Mouse (Mus musculus) embryonic fibroblast, embryonic 13.5 days (primary cell): ENCODE results near the gene Gm45233. TPM values are rescaled to one million over a fixed set of nuclear protein-coding genes. Genes with fewer than 3 reads are reported as not detected.
A peak's percentile ranks its signal among the peaks of the same experiment; 100 is the strongest.

Source experiments
- H3K27ac ChIP-seq: 2 replicates; pipeline ENCODE4 v1.5.1; 2012; ENCODE audit warnings: low read length, control low read depth, inconsistent platforms; ENCODE audit not compliant: insufficient read depth
- H3K4me1 ChIP-seq: 2 replicates; pipeline ENCODE4 v1.6.1; 2011; ENCODE audit warnings: low read length; ENCODE audit not compliant: control insufficient read depth, insufficient read depth
- H3K4me3 ChIP-seq: 2 replicates; pipeline ENCODE4 v1.5.1; 2011; ENCODE audit warnings: mild to moderate bottlenecking, control low read depth, low read length; ENCODE audit not compliant: insufficient read depth
- CTCF ChIP-seq: IDR thresholded peaks from 2 replicates; pipeline ENCODE4 v1.5.1; 2011; ENCODE audit warnings: mild to moderate bottlenecking, control low read depth, low read length, moderate library complexity, borderline replicate concordance; ENCODE audit not compliant: insufficient read depth
- POLR2A ChIP-seq: IDR thresholded peaks from 2 replicates; pipeline ENCODE4 v1.6.1; 2011; ENCODE audit warnings: low read depth, mild to moderate bottlenecking, control low read depth, low read length, moderate library complexity
- polyA plus RNA-seq: library from polyadenylated mRNA; stranded (reverse); fragments of >200 nt; gene quantifications from 2 replicates; pipeline ENCODE4 v1.2.4, GENCODE M21; 2011; ENCODE audit warnings: low read depth; ENCODE audit not compliant: missing spikeins, insufficient read length

Gene Gm45233
- polyA plus RNA-seq, 1 experiment, result 0.72 TPM

DNA sequence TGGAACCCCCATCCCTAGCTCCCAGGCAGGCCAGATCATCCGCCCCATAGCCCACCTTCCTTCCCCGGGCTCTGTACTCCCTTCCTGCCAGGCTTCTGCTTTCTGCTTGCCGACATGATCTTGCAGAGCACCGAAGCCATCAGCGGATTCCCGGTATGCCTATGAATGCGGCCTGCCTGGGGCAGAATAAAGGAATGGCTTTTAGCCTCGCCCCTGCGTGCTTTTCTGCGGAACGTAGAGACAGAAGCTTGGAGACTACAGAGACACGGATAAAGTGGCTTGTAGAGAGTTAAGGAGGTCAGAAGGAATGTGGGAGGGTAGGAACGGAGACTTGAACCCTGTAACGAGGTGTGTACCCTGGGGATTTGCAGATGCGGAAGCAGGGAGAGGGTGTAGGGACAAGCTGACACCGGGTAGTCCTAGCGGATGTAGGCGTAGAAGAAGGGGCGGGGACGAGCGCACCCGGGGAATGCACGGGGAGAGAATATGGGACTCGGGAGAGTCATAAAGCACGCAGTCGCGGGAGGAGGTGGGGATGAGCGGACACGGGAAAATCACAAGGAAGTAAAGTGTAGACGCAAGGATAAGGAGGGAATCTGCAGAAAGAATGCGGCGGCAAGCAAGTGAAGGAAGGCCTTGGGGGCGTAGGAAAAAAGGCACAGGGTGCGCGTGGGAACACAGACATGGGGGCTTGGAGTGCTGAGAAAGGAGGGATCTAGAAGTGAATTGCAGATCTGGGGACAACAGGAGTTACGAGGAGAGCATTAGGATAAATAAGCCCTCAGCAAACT lies 607 bp upstream of the Gm45233 start:
- peak overlapping the region; percentile 50 for H3K4me3 ChIP-seq
- H3K27ac ChIP-seq, result peak overlapping the region; percentile 95
- peak; percentile 86 for TF ChIP-seq POLR2A
- no peak for TF ChIP-seq CTCF
- H3K4me1 ChIP-seq, result 0 out of 2 replicates have a peak, but pooled peaks cover 2% of the 10 kb centered on the region

DNA sequence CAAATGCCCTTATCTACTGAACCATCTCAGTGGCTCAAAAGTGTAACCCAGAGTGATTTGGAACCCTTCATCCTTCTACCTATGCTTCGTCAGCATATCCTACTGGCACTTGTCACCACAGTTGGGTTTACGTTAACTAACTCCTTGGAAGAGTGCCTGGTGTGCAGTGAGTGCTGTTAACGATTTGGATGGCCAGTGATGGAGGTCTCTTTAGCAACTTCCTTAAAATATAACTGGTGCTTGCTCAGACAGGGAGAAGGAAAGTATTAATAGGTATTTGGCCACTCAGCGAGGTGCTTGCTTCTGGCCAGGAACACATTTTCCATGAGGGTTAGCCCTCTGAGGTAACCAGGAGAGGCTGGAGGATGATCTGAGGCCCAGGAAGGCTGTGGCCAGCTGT lies 3.9 kb downstream of the Gm45233 start:
- H3K4me3 ChIP-seq, result no peak overlapping the region
- H3K4me1 ChIP-seq, result no peaks in the 10 kb centered on the region
- TF ChIP-seq POLR2A, result no peak
- TF ChIP-seq CTCF, result no peak

DNA sequence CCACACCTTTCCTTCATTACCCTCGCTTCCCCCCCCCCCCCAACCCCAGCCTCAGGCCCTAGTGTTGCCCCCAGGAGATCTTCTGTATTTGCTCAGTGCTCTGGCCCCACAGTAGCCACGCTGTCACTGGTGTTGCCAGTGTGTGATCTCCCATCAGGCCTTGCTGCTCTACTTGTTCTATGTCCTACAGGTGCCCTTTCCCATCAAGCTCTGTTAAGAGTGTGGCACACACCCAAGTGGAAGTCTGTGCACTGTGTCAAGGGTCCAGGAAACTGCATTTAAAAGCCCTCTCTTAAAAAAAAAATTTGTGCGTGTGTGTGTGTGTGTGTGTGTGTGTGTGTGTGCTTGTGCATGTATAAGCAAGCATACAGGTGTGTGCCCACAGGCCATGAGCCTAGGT lies 4.3 kb downstream of the Gm45233 start:
- no peak overlapping the region for H3K4me3 ChIP-seq
- TF ChIP-seq CTCF (no peak), POLR2A (no peak)
- H3K4me1 ChIP-seq, result no peaks in the 10 kb centered on the region
- no peak overlapping the region for H3K27ac ChIP-seq

More for the DNA sequence above, 3.9 kb downstream of the Gm45233 start:
- H3K27ac ChIP-seq, result no peak overlapping the region

DNA sequence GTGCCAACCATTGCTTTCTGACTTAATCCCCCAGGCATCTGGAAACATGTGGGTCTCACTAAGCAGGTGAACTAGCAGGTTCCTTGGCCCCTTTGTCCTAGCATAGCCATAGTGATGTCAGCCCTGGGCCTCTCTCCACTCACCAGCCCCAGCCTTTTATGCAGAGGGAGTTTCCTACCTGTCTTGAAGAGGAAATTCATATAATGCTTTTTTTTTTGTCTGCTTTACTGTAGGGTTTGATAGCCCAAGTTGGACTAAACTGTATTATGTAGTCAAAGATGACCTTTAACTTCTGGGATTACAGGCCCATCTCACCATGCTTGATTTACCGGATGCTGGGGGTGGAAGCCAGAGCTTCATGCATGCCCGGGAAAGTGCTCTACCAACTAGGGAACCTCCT lies 5.9 kb downstream of the Gm45233 start:
- TF ChIP-seq POLR2A (no peak), CTCF (no peak)
- no peaks in the 10 kb centered on the region for H3K4me1 ChIP-seq
- no peak overlapping the region for H3K27ac ChIP-seq
- no peak overlapping the region for H3K4me3 ChIP-seq

DNA sequence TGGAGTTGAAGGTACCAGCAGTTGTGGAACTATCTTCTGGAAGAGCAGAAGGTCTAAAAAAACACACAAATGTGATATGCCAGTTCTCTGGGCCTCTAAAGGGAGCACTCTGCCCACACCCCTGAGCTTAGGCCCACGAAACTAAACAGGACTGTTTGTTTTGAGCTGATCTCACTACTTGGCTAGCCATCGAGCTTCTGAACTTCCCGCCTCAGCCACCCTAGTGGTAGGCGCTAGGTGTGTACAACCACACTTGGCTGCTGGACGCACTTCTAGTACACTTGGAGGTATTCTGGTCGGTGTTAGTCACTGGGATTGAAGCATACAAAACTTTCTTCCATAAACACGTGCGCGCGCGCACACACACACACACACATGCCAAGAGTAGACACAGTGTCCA lies 7.8 kb downstream of the Gm45233 start:
- no peak overlapping the region for H3K27ac ChIP-seq
- H3K4me3 ChIP-seq, result no peak overlapping the region
- H3K4me1 ChIP-seq, result no peaks in the 10 kb centered on the region
- TF ChIP-seq CTCF, result no peak
- TF ChIP-seq POLR2A, result no peak

DNA sequence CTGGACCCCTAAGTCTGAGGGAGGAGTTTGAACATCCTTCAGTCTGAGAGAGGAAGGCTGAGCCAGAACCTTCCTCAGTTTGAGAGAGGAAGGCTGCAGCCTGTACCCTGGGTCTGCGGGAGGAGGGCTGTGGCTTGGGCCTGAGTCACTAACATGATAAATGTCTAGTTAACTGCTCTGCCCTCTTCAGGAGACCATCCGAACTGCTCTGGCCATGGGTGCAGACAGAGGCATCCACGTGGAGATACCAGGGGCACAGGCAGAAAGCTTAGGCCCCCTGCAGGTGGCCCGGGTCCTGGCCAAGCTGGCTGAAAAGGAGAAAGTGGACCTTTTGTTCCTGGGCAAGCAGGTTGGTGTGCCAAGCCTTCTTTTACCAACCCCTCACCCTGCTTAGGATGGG lies 8.7 kb downstream of the Gm45233 start:
- no peak; the same call in 1 of the 2 replicates for TF ChIP-seq CTCF
- no peak for TF ChIP-seq POLR2A
- Histone ChIP-seq H3K27ac (no peak overlapping the region), H3K4me3 (no peak overlapping the region), H3K4me1 (no peaks in the 10 kb centered on the region)

DNA sequence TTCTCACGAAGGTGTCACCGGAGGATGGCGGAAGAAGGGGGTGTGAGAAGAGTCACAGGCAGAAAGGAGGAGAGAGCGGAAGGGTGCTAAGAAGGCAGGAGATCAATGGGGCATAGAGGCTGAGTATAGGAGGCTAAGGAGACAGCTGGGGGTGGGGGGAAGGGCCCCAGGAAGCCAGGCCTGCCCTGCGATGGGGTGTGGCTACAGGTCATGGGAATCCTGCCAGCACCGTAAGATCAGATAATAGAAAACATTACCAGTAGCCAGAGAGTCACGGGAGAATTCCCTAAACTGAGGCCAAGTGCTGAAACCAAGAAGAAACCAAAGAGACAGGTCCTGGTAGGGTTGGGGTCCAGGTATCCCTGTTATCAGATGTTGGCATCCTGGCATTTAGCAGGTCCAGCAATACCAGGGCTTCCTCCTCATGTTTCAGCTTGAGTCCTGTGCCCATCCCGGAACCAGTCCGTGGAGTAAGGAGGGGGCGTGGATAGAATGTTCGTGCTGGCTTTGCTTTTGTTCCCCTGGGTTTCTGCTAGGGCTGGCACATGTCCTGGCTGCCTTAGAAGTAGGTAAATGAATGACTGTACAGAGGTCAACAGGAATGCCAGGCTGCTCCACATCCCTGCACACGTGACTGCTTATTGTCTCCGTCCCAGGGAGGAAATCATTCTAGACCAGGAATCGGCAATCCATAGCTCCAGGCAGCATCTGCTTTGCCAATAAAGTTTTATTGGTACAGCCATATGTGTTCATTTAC lies 9.8 kb downstream of the Gm45233 start:
- Histone ChIP-seq H3K4me3 (no peak overlapping the region), H3K27ac (no peak overlapping the region), H3K4me1 (no peaks in the 10 kb centered on the region)
- TF ChIP-seq POLR2A (no peak), CTCF (no peak)

DNA sequence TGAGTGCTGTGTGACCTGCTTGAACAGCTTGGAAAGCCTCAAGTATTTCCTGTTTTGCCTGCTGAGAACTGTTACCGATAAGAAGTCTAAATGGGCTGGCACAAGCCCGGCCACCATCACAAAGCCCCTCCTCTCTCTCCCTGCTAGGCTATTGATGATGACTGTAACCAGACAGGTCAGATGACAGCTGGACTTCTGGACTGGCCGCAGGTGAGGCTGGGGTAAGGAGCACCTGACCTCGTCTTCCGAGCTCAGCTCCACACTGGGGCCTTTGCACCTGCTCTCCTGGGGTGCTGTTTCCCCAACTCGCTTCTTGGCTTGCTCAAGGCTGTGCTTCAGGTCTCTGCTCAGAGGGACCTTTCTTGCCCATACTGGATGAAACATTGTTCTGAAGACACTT lies 10.4 kb downstream of the Gm45233 start:
- no peak overlapping the region for H3K27ac ChIP-seq
- no peak overlapping the region for H3K4me3 ChIP-seq
- TF ChIP-seq CTCF (no peak), POLR2A (no peak)
- H3K4me1 ChIP-seq, result no peaks in the 10 kb centered on the region

DNA sequence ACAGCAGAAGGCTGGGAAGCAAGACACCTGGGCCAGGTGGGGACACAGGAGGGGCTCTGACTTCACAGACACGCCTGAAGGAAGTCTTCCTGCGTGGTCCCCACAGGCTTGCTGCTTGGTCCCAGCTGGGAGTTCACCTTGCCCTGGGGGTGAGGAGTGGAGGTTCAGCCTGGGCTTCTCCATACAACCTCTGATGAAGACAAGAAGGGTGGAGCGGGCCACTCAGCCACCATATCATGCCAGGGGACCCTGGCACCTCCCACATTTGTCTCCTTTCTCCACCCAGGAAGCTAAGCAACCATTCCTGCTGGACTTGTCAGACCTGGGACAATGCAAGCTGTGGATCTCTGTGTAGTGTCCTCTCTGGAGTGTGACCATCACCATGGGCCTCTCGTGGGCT lies 18.9 kb downstream of the Gm45233 start, which contains the start of gene Vsig10l:
Gene Vsig10l, plus strand, starts transcription at position 301 of the 400 bp plus-strand sequence.
- TF ChIP-seq CTCF, result no peak
- no peak for TF ChIP-seq POLR2A
- no peak within 1 kb of the TSS for H3K4me3 ChIP-seq
- H3K4me1 ChIP-seq, result no peaks in the 10 kb centered on the region
- H3K27ac ChIP-seq, result no peak within 1 kb of the TSS

DNA sequence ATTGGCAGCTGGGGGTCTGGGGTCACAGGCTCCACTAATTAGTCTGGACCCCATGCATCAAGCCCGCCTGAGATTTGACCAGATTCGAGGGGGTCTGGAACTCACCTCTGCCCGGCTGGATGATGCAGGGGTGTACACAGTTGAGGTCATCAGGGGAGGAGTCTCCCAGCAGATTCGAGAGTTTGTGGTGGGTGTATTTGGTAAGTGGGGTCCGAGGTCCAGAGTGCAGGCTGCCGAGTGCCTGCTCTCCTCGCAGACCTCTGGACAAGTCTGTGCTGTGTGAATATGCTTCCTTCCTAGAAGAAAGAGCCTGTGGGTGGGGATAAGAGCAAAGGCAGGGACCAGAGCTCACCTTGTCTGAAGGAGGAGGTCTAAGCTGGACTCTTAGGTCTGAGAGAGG lies 20.0 kb downstream of the Gm45233 start:
- TF ChIP-seq CTCF, result no peak
- no peak for TF ChIP-seq POLR2A

More for the DNA sequence above, 20.0 kb downstream of the Gm45233 start:
- Histone ChIP-seq H3K27ac (no peak overlapping the region), H3K4me3 (no peak overlapping the region), H3K4me1 (no peaks in the 10 kb centered on the region)
